Mouse (Mus musculus): ENCODE data around the gene Naaa. TPM values are rescaled to one million over a fixed set of nuclear protein-coding genes. Genes with fewer than 3 reads are reported as not detected.

Naaa gene
- polyA plus RNA-seq, 1 experiment: not detected

- H3K27ac ChIP-seq (ENCODE audit: insufficient read depth, low read depth, low read length): no peak overlapping the region
- H3K4me1 ChIP-seq (ENCODE audit: control insufficient read depth, insufficient read depth, low read length): 0 out of 2 replicates have a peak, but pooled peaks cover 2% of the 10 kb centered on the region
- no peak overlapping the region for H3K4me3 ChIP-seq (ENCODE audit: insufficient read depth, low read depth, low read length)
- TF ChIP-seq POLR2A (IDR thresholded peaks at IDR 0.05; ENCODE audit: insufficient read depth, low read depth, low read length): no peak
- TF ChIP-seq CTCF (IDR thresholded peaks at IDR 0.05; ENCODE audit: insufficient read depth, low read depth, low read length): no peak
- 92% methylated on average over 3 of the region's 3 CpGs for WGBS
Measured at GRCm38 (mm10) chr5:92229514-92229913, 48.5 kb downstream of the Naaa start.

GRCm38 (mm10) chr5:92228776-92229175, 49.2 kb downstream of the Naaa start:
- Histone ChIP-seq H3K4me1 (ENCODE audit: control insufficient read depth, insufficient read depth, low read length) (0 out of 2 replicates have a peak, but pooled peaks cover 2% of the 10 kb centered on the region), H3K4me3 (ENCODE audit: insufficient read depth, low read depth, low read length) (no peak overlapping the region), H3K27ac (ENCODE audit: insufficient read depth, low read depth, low read length) (no peak overlapping the region)
- TF ChIP-seq POLR2A (IDR thresholded peaks at IDR 0.05; ENCODE audit: insufficient read depth, low read depth, low read length) (no peak), CTCF (IDR thresholded peaks at IDR 0.05; ENCODE audit: insufficient read depth, low read depth, low read length) (no peak)
- WGBS: 38% methylated on average over 10 of the region's 10 CpGs

- Histone ChIP-seq H3K27ac (ENCODE audit: insufficient read depth, low read depth, low read length) (no peak overlapping the region), H3K4me1 (ENCODE audit: control insufficient read depth, insufficient read depth, low read length) (0 out of 2 replicates have a peak, but pooled peaks cover 2% of the 10 kb centered on the region), H3K4me3 (ENCODE audit: insufficient read depth, low read depth, low read length) (no peak overlapping the region)
- 77% methylated on average over 7 of the region's 7 CpGs for WGBS
- no peak for TF ChIP-seq POLR2A (IDR thresholded peaks at IDR 0.05; ENCODE audit: insufficient read depth, low read depth, low read length)
- no peak for TF ChIP-seq CTCF (IDR thresholded peaks at IDR 0.05; ENCODE audit: insufficient read depth, low read depth, low read length)
Measured at GRCm38 (mm10) chr5:92227782-92228181, 50.2 kb downstream of the Naaa start.

- 95% methylated on average over 8 of the region's 8 CpGs for WGBS
- Histone ChIP-seq H3K4me3 (ENCODE audit: insufficient read depth, low read depth, low read length) (no peak overlapping the region), H3K27ac (ENCODE audit: insufficient read depth, low read depth, low read length) (no peak overlapping the region), H3K4me1 (ENCODE audit: control insufficient read depth, insufficient read depth, low read length) (peaks cover 6% of the 10 kb centered on the region; the same call in 1 of the 2 replicates)
- TF ChIP-seq POLR2A (IDR thresholded peaks at IDR 0.05; ENCODE audit: insufficient read depth, low read depth, low read length) (no peak), CTCF (IDR thresholded peaks at IDR 0.05; ENCODE audit: insufficient read depth, low read depth, low read length) (no peak)
Measured at GRCm38 (mm10) chr5:92220287-92220902, 57.6 kb downstream of the Naaa start.

- peaks cover 6% of the 10 kb centered on the region; the same call in 1 of the 2 replicates for H3K4me1 ChIP-seq (ENCODE audit: control insufficient read depth, insufficient read depth, low read length)
- TF ChIP-seq CTCF (IDR thresholded peaks at IDR 0.05; ENCODE audit: insufficient read depth, low read depth, low read length) (no peak), POLR2A (IDR thresholded peaks at IDR 0.05; ENCODE audit: insufficient read depth, low read depth, low read length) (no peak)
- WGBS: 55% methylated on average over 6 of the region's 6 CpGs
- no peak overlapping the region for H3K27ac ChIP-seq (ENCODE audit: insufficient read depth, low read depth, low read length)
- no peak overlapping the region for H3K4me3 ChIP-seq (ENCODE audit: insufficient read depth, low read depth, low read length)
Measured at GRCm38 (mm10) chr5:92219826-92220225, 58.1 kb downstream of the Naaa start.

GRCm38 (mm10) chr5:92218915-92219793, 58.8 kb downstream of the Naaa start:
- TF ChIP-seq POLR2A (IDR thresholded peaks at IDR 0.05; ENCODE audit: insufficient read depth, low read depth, low read length) (no peak), CTCF (IDR thresholded peaks at IDR 0.05; ENCODE audit: insufficient read depth, low read depth, low read length) (no peak)
- WGBS: 32% methylated on average over 17 of the region's 17 CpGs
- H3K4me1 ChIP-seq (ENCODE audit: control insufficient read depth, insufficient read depth, low read length): peaks cover 6% of the 10 kb centered on the region; the same call in 1 of the 2 replicates
- no peak overlapping the region for H3K4me3 ChIP-seq (ENCODE audit: insufficient read depth, low read depth, low read length)
- no peak overlapping the region for H3K27ac ChIP-seq (ENCODE audit: insufficient read depth, low read depth, low read length)

GRCm38 (mm10) chr5:92215308-92215707, 62.7 kb downstream of the Naaa start, which contains the start of gene U90926:
U90926 (minus strand) TSS chr5:92215408.
- Histone ChIP-seq H3K27ac (ENCODE audit: insufficient read depth, low read depth, low read length) (no peak within 1 kb of the TSS), H3K4me1 (ENCODE audit: control insufficient read depth, insufficient read depth, low read length) (peaks cover 6% of the 10 kb centered on the region; the same call in 1 of the 2 replicates), H3K4me3 (ENCODE audit: insufficient read depth, low read depth, low read length) (no peak within 1 kb of the TSS)
- 95% methylated on average over 4 of the region's 4 CpGs for WGBS
- TF ChIP-seq POLR2A (IDR thresholded peaks at IDR 0.05; ENCODE audit: insufficient read depth, low read depth, low read length) (no peak), CTCF (IDR thresholded peaks at IDR 0.05; ENCODE audit: insufficient read depth, low read depth, low read length) (no peak)

- TF ChIP-seq POLR2A (IDR thresholded peaks at IDR 0.05; ENCODE audit: insufficient read depth, low read depth, low read length) (no peak), CTCF (IDR thresholded peaks at IDR 0.05; ENCODE audit: insufficient read depth, low read depth, low read length) (no peak)
- Histone ChIP-seq H3K4me1 (ENCODE audit: control insufficient read depth, insufficient read depth, low read length) (no peaks in the 10 kb centered on the region), H3K27ac (ENCODE audit: insufficient read depth, low read depth, low read length) (no peak overlapping the region), H3K4me3 (ENCODE audit: insufficient read depth, low read depth, low read length) (no peak overlapping the region)
- 87% methylated on average over 4 of the region's 4 CpGs for WGBS
Measured at GRCm38 (mm10) chr5:92212231-92212630, 65.7 kb downstream of the Naaa start.

- Histone ChIP-seq H3K27ac (ENCODE audit: insufficient read depth, low read depth, low read length) (no peak overlapping the region), H3K4me3 (ENCODE audit: insufficient read depth, low read depth, low read length) (no peak overlapping the region), H3K4me1 (ENCODE audit: control insufficient read depth, insufficient read depth, low read length) (no peaks in the 10 kb centered on the region)
- no peak for TF ChIP-seq CTCF (IDR thresholded peaks at IDR 0.05; ENCODE audit: insufficient read depth, low read depth, low read length)
- TF ChIP-seq POLR2A (IDR thresholded peaks at IDR 0.05; ENCODE audit: insufficient read depth, low read depth, low read length): no peak
- WGBS: 87% methylated on average over 8 of the region's 8 CpGs
Measured at GRCm38 (mm10) chr5:92210205-92210604, 67.8 kb downstream of the Naaa start.

Other genes with a start within 250 kb of the Naaa start
- gene Cdkl2, start 234.3 kb downstream of the Naaa start, polyA plus RNA-seq (2012; ENCODE audit: insufficient read depth, insufficient read length, low replicate concordance, missing spikeins): not detected in 2 replicates
- gene G3bp2, start 194.5 kb downstream of the Naaa start, polyA plus RNA-seq (2012; ENCODE audit: insufficient read depth, insufficient read length, low replicate concordance, missing spikeins): 170 and 274 TPM in 2 replicates
- not detected in 2 replicates for gene Uso1, start 140.2 kb downstream of the Naaa start, polyA plus RNA-seq (2012; ENCODE audit: insufficient read depth, insufficient read length, low replicate concordance, missing spikeins)
- not detected in 2 replicates for gene U90926, start 62.8 kb downstream of the Naaa start, polyA plus RNA-seq (2012; ENCODE audit: insufficient read depth, insufficient read length, low replicate concordance, missing spikeins)
- gene Ppef2, start 21.9 kb downstream of the Naaa start, polyA plus RNA-seq (2012; ENCODE audit: insufficient read depth, insufficient read length, low replicate concordance, missing spikeins): not detected in 2 replicates
- not detected in 2 replicates for gene Sdad1, start 32.3 kb upstream of the Naaa start, polyA plus RNA-seq (2012; ENCODE audit: insufficient read depth, insufficient read length, low replicate concordance, missing spikeins)
- gene Cxcl9, start 49.9 kb upstream of the Naaa start, polyA plus RNA-seq (2012; ENCODE audit: insufficient read depth, insufficient read length, low replicate concordance, missing spikeins): not detected in 2 replicates
- not detected in 2 replicates for gene Art3, start 53.7 kb upstream of the Naaa start, polyA plus RNA-seq (2012; ENCODE audit: insufficient read depth, insufficient read length, low replicate concordance, missing spikeins)
- gene Cxcl10, start 70.7 kb upstream of the Naaa start, polyA plus RNA-seq (2012; ENCODE audit: insufficient read depth, insufficient read length, low replicate concordance, missing spikeins): not detected in 2 replicates
- gene Nup54, start 157.0 kb upstream of the Naaa start, polyA plus RNA-seq (2012; ENCODE audit: insufficient read depth, insufficient read length, low replicate concordance, missing spikeins): not detected in 2 replicates
- 78.7 and 130 TPM in 2 replicates for gene Scarb2, start 228.7 kb upstream of the Naaa start, polyA plus RNA-seq (2012; ENCODE audit: insufficient read depth, insufficient read length, low replicate concordance, missing spikeins)